Mouse (Mus musculus) liver, adult 2 months (tissue): Measurements from ENCODE around the gene Cyb561a3.

Experiments used
- CTCF ChIP-seq: fragments of 200-500 bp; IDR thresholded peaks from 2 replicates; pipeline ENCODE4 v1.5.1; 2011; ENCODE audit warnings: low read depth, low read length, control low read depth
- POLR2A ChIP-seq: fragments of 200-500 bp; IDR thresholded peaks from 2 replicates; pipeline ENCODE4 v1.6.1; 2011; ENCODE audit warnings: low read length, control low read depth; ENCODE audit not compliant: insufficient read depth; ENCODE audit errors: extremely low read depth

GRCm38 (mm10) chr19:10608573-10609240 is 31.7 kb downstream of the Cyb561a3 start:
- TF ChIP-seq POLR2A: no peak
- TF ChIP-seq CTCF: no peak
